Mouse (Mus musculus): ENCODE measurements at regions not wholly inside any gene's neighbourhood (a gene's known extent, or its start where the extent isn't known, plus 50 kb on each side); places are given as distances from the start of the nearest gene placed in this dataset.
"Not testable (repeated sequence)": the region's sequence is repeated elsewhere in the genome, so short reads cannot be mapped to it uniquely, and the experiment has no call there.

- no peak for DNase-seq (ENCODE audit: extremely low spot score, low spot score)
These were observed 317.3 kb upstream of the 4933412E24Rik start for GRCm38 (mm10) chr15:60333573-60334306.

- DNase-seq (ENCODE audit: extremely low spot score, low spot score) = no peak
These were observed 301.2 kb upstream of the 4933412E24Rik start for GRCm38 (mm10) chr15:60317577-60317976.

GRCm38 (mm10) chr15:60315210-60315609 is 298.8 kb upstream of the 4933412E24Rik start:
- DNase-seq (ENCODE audit: extremely low spot score, low spot score) = no peak

DNA sequence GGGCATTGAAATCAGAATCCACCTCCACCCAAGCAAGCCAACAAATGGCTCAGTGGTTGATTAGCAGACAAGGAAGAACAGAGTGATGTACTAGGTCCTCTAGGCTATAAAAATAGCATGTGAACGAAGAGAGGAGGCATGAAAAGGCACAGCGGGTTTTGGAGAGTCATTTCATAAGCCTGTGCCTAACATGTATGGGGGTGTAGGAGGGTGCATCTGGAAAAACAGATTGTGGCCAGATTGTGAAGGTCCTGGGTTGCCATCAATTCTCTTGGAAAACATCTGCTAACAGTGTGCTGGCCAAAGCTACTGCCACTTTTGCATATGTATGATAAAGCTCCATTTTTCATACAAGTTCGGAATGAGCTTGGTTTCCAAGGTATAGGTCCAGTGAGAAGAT is 293.5 kb upstream of the 4933412E24Rik start:
- no peak for DNase-seq (ENCODE audit: extremely low spot score, low spot score)

DNA sequence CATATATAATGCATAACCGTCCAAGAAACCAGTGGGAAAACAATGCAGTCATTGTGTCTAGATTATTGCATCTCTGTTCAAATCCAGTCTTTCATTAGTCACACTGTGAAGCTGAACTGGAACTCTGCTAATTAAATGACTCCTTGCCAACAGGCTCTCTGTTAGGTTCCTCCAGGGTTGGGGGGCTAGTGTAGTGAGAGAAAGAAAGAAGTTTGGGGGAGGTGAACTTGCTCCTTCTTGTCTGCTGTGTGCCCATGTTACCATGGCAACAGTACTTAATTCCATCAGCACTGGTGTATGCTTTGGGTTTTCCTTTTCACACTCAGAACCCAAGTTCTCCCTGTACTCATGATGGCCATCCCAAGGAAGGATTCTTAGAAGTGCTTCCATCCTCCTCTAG is 292.6 kb upstream of the 4933412E24Rik start:
- no peak for DNase-seq (ENCODE audit: extremely low spot score, low spot score)

GRCm38 (mm10) chr15:60308126-60308525 is 291.7 kb upstream of the 4933412E24Rik start:
- no peak for DNase-seq (ENCODE audit: extremely low spot score, low spot score)

- DNase-seq (ENCODE audit: extremely low spot score, low spot score) = no peak
These were observed 287.1 kb upstream of the 4933412E24Rik start for GRCm38 (mm10) chr15:60303501-60303900.

GRCm38 (mm10) chr15:60301939-60302338 is 285.5 kb upstream of the 4933412E24Rik start:
- no peak for DNase-seq (ENCODE audit: extremely low spot score, low spot score)

- no peak for DNase-seq (ENCODE audit: extremely low spot score, low spot score)
These were observed 268.9 kb upstream of the 4933412E24Rik start for GRCm38 (mm10) chr15:60285321-60285720.

DNA sequence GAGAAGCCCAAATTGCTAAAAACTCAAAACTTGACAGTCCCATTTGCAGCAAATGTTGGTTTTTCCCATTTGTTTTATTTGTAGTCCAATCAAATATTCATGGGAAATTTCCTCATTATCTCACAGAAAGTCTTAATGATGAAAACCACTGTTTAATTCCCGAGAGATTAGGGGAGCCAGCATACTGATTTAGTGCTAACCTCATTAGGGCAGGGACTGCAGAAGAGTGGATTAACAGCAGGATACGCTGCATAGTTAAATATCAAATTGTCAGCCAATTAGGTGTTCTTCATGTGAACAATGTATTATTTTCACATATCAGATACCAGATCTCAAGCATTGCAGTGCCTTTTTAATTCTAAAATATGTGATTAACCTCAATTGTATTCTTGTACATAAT is 264.0 kb upstream of the 4933412E24Rik start:
- DNase-seq (ENCODE audit: extremely low spot score, low spot score) = no peak

DNA sequence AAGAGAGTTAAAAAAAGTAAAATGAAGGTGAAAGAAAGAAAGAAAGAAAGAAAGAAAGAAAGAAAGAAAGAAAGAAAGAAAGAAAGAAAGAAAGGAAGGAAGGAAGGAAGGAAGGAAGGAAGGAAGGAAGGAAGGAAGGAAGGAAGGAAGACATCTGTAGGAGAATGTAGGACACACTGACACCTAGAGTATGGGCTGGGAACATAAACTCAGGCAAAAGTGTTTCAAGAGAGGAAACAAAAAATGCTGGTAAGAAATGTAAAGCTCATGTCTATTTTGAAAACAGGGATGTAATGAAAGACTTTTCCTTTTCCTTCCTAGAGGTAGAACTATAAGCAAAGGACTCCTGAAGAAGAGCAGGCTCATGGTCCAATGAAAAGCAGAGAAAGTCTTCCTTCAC is 237.2 kb upstream of the 4933412E24Rik start:
- DNase-seq (ENCODE audit: extremely low spot score, low spot score) = not testable (repeated sequence)

GRCm38 (mm10) chr15:60226335-60226938 is 210.0 kb upstream of the 4933412E24Rik start:
- DNase-seq (ENCODE audit: extremely low spot score, low spot score) = no peak

GRCm38 (mm10) chr15:60195070-60195469 is 178.7 kb upstream of the 4933412E24Rik start:
- DNase-seq (ENCODE audit: extremely low spot score, low spot score) = no peak

DNA sequence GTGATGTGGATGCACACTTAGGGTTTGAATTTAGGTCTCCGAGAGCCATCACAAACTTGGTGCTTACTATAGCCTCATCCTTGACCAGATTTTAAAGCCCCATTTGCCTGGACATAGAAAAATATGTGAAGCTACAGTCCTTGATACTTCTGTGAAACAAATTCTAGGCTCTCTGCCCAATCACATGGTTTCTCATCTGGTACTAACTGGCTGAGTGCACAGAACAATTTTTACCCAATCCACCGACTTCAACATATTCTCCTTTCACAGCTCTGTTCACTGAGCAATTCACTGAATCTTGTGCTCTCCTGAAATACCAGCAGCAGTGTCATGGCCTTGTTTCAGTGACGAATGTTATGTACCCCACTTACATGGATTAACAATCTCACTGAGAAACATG is 176.7 kb upstream of the 4933412E24Rik start:
- no peak for DNase-seq (ENCODE audit: extremely low spot score, low spot score)

- no peak for DNase-seq (ENCODE audit: extremely low spot score, low spot score)
These were observed 170.7 kb upstream of the 4933412E24Rik start for GRCm38 (mm10) chr15:60187002-60187715.

DNA sequence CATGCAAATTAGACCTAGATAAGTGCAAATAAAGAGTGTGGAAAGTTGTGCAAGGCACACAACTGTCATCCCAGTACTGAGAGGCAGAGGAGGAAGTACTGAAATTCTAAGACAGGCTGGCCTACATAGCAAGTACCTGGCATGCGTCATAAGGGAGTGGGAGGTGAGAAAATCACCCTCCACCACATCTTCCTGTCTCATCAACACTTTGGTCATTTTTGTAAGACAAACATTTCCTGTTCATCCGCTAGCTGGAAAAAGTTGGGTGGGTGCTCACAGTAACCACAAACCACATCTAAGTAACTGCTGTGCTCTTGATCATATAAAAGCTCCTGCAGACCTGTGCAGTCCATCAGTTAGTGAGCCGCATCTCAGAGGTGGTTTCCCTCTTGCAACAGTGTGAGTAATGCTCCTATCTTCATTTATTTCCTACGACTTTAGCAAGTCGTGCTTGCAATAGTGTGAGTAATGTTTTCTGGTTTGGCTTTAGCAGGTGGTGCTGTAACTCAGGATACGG is 125.2 kb upstream of the 4933412E24Rik start:
- no peak for DNase-seq (ENCODE audit: extremely low spot score, low spot score)

DNA sequence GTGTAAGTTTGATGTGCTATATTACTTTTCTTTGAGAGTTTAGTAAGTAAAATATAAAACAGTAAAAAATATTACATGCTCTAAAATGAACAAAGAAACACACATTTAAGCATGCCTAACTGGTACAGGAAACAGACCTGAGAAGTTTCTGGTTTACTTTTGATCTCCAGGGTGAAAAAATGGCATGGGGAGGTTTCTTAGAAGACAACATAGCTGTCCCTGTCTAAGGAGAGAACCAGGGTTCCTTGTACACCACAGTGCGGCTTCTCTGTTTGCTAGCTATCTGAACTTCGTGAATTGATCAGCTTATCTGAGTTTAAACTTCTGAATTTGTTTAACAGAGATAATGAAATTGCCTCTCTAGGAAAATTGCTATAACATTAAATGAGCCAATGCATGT is 120.3 kb upstream of the 4933412E24Rik start:
- no peak for DNase-seq (ENCODE audit: extremely low spot score, low spot score)

- no peak for DNase-seq (ENCODE audit: extremely low spot score, low spot score)
These were observed 118.1 kb upstream of the 4933412E24Rik start for GRCm38 (mm10) chr15:60134515-60134914.

DNA sequence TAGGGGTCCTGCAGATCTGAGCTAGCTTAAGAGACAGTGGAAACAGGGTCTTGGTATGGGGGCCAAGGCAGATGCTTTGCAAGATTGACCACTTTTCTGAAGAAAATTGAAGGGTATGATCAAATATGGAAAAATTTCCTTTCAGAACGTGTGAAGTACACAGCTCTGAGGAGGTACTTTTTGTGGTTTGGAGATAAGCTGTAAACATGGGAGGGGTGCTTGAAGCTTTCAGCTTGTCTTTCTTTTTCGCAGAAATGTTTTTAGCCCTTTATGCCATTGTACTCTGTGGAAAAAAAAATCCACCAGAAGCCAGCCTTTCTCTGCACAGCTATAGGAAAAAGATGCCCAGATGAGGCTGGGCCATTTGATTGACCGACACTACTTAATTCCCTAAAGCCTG is 116.3 kb upstream of the 4933412E24Rik start:
- no peak for DNase-seq (ENCODE audit: extremely low spot score, low spot score)

DNA sequence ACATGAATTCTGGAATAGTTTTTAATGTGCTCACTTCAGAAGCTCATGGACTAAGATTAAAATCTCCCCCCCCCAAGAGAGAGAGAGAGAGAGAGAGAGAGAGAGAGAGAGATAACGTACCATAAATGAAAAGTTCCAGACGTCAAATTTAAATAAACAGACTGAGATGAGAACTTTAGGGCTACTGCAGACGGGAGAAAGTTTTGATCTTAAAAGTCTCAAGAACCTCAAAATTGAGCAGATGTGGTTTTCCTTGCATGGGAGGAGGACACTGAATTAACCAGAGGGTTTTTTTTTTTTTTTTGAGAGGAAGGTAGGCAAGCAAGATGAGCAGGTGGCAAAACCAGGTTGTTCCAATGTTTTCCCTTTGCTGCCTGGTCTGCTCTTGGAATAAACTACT is 108.0 kb upstream of the 4933412E24Rik start:
- no peak for DNase-seq (ENCODE audit: extremely low spot score, low spot score)

- no peak for DNase-seq (ENCODE audit: extremely low spot score, low spot score)
These were observed 103.5 kb upstream of the 4933412E24Rik start for GRCm38 (mm10) chr15:60119926-60120325.

- no peak for DNase-seq (ENCODE audit: extremely low spot score, low spot score)
These were observed 95.5 kb upstream of the 4933412E24Rik start for GRCm38 (mm10) chr15:60111885-60112284.
